Mouse (Mus musculus) layer of hippocampus, postnatal 36 days (tissue): Measurements from ENCODE around the gene Mrpl33. TPM values are rescaled to one million over a fixed set of nuclear protein-coding genes. Genes with fewer than 3 reads are reported as not detected.
A peak's percentile ranks its signal among the peaks of the same experiment; 100 is the strongest.
"Not testable (repeated sequence)": the region's sequence is repeated elsewhere in the genome, so short reads cannot be mapped to it uniquely, and the experiment has no call there.

Experiments used
- DNase-seq, 2 experiments: peaks; one replicate each; pipeline ENCODE4 v3.0.0; 2022
- total RNA-seq, 2 experiments: library from RNA; stranded (reverse); gene quantifications; 2 replicates each; pipeline ENCODE4 v1.2.3; 2021

Mrpl33 gene
- 100 to 1,000 TPM; 101 to 104 TPM for total RNA-seq

DNA sequence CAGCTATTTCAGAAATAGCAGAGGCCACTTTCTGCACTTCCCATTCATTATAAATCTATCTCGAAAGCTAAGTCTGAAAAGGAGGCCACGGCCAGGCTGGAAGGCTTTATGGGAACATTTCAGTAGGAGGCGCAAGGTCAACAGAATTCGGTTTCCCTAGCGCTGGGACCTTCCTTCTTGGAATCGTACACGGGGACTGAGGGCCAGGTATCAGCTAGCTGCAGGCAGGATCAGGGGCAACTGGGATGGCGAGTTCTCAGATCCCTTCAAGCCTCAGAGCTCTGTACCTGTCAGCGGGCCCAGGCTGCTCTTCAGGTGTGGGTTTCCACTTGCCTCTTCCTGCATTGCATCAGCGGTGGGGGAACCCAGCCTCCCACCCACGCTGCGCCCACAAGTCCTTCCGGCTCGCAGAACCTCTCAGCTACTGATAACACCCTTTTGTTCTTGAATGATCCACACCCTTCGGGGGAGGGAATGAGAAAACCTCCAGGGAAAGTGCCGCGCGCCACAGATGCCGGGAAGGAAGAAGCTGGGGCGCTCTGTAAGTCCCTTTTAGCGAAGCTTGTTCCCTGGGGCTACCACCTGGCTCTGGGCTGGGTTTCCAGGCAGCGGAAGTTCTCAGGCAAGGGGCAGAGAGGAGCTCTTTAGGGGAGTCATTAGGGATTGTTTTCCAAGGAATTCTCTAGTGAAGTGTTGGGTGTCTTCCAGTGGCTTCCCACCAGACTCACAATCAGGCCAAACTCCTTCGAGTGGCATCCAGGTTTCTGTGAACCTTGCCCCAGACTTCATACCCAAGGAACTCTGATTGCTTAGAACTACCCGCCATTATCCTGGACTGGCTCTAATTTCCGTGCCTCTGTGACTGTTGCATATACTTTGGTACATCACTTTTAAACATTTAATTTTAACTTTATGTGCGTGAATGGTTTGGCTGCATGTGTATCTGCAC is at the start of gene Mrpl33:
Gene Mrpl33, plus strand, starts transcription at position 455 of the 949 bp plus-strand sequence.
- DNase-seq: peak in 1 of 2 experiments; percentile 15

DNA sequence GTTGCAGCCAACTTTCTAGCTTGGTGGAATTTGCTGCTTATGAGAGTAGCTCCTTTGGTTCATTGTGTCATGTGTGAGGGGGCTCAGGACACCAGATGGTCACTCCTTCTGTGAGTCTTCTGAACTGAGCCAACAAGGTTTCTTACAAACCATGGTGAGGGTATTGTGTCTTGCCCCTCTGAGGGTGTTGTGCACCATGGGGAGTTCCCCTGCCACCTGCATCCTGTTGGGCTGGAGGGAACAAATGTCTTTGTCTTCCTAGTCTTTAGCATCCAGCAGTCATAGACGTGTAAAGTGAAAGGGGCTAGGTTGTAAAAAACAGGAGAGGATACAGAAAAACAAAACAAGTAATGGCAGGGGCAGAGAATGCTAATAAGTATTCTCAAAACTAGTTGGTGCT is 37.3 kb upstream of the Mrpl33 start:
- no peak for DNase-seq

DNA sequence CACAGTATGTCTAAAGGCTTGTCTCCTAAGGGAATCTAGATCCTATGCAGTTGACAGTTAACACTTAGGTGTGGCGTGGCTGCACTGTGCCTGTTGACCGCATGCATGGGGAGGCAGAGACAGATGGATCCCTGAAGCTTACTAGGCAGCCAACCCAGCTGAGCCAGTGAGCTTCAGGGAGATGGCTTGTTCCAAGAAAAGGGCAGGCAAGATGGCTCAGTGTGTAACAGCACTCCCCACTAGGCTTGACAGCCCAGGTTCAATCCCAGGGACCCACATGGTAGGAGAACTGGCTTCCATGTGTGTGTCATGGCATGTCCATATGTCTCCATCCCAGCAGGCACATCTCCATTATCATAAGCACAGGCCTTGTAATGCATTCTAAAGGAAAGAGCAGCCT is 36.4 kb upstream of the Mrpl33 start:
- DNase-seq: no peak

DNA sequence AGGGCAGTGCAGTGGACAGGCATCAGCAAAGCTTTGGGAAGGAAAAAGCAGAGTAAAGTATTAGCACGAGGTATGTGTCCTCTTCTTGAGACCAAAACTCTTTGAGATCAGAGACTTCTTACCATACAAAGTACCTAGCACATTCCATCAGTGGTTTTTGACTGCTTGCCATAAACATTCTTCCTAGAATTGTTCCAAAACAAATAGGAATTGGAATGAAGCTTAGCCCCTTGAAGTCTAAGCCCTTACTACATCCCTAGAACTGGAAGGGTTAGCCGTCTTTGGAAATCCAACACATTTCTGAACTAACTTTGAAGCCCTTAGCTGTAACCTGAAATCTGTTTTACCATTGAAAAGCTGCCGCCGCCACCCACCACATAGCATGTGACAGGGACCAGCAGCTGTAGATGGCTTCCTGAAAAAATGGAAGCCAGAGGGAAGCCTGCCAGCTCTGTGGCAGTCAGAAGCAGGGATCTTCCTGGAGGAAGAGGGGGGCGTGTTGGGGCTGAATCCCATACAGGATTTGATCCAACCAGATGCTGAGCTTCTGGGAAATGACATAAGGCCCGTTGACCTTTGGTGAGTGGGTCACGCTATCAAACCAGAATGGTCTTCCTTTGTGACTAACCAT is 34.6 kb upstream of the Mrpl33 start:
- peak; percentile 71 to 73 for DNase-seq

DNA sequence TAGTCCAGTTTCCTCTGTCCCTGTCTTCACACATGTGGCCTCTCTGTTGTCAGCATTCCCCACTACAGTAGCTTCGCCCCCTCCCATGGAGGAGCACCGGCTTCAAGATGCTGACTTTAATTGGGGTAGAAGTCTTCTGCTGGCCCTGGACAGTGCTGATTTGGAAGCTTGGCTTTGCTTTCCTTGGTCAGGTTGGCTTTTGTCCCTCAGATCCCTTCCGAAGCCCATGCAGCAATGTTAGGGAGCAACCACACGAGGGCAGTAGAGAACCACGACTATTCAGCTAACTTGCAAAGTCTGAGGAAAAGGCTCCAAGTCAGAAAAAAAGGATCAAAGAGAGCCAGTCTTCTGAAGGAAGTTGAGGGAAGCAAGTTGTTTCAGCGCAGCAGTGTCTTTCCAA is 33.2 kb upstream of the Mrpl33 start:
- DNase-seq: peak; percentile 60 to 72

DNA sequence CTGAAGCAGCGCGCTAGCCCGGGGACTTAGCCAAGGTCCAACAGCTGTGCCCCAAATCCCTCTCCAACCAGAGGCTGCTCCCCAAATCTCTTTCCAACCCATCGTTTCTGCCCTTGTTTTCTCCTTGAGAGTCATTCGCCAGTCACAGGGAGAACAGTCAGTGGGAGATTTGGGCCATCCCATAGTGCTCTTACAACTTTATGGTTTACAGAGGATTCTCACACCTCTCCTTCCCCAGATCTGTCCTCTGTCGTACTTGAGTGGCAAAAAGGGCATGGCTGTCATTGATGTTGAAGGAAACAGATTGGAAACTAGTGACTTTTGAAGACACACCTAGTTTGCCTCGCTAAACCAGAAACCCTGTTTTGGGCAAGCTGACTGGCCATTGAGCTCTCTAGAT is 32.8 kb upstream of the Mrpl33 start:
- no peak for DNase-seq

DNA sequence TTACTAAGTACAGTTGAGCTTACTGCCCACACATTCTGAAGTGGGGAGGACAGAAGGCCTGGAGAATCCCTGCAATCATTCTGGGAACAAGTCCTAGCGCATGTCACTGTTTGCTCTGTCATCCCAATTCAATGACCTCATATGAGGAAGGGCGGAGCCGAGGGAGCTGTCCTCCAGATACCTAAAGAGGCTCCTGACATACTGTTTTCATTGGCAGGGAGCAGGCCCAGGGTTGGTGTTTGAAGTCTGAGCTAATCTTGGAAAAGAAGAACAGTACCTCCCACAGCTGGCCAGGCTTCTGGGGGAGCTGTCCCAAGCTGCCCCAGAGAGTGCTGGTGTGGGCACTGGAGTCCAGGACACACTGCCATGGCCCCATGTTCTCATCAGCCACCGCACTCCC is 31.8 kb upstream of the Mrpl33 start:
- peak in 1 of 2 experiments; percentile 4 for DNase-seq

DNA sequence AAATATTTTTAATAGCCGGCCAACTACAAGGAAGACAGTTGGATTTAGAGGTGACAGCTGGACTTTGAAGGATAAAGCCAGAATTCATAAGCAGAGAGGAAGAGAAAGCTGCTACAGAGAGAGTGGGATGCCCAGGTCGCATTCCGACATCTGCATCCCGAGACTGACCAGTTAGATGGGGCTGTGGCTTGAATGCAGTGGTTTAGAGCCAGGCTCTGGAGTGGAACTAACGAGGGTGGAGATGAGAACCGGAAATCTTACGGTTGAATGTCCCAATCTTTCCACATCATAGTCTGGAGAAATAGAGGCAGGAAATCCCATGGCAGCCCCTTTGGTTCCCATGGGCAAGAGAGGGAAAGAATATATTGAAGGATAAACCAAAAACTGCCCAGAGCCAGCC is 30.7 kb upstream of the Mrpl33 start:
- DNase-seq: no peak

DNA sequence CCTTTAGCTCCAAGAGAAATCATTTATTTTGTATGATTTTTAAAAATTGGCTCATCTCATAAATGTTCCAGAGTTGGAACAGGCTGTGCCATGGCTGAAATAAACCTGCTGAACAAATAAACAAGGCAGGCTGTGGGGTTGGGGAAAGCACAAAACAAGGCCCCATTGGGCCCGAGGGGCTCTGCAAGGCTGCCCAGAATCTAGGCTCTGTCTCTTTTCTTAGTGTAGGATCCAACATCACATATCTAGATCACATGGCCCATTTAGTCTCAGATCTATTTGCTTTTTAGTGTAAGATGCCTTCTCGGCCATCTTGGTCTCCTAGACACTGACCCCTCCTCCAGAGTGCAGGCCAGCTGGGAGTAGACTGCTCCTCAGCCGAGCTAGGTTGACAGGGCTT is 30.3 kb upstream of the Mrpl33 start:
- no peak for DNase-seq

DNA sequence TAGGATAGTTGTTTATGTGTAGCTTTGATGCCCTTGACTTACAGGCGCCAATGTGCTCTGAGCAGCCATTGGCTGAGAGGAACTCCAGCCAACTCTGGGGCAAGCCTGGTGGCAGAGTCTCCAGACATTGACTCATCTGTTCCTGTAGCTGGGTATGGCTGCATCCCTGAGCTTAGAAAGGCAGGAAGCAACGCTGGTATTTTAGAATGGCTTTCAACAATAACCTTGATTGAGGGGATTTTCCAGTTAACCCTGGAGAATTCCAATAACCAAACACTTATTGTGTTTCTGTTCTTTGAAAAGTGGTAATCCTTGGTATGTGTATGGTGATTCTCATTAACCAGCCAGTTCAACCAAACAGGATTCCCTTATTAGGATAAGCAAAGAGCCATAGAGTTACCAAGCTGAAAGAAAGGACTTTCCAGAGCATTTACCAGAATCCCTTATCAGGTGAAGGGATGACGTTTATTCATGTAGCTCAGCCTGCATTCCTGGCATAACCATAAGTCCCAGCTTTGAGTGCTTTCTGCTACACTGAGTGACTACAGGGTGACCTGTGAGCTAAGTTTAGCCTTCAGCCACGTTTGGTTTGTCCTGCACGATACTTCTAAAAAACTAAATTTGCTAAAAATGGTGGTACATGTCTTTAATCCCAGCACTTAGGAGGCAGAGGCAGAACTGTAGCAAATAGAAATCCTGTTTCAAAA is 28.6 kb upstream of the Mrpl33 start:
- DNase-seq: no peak

DNA sequence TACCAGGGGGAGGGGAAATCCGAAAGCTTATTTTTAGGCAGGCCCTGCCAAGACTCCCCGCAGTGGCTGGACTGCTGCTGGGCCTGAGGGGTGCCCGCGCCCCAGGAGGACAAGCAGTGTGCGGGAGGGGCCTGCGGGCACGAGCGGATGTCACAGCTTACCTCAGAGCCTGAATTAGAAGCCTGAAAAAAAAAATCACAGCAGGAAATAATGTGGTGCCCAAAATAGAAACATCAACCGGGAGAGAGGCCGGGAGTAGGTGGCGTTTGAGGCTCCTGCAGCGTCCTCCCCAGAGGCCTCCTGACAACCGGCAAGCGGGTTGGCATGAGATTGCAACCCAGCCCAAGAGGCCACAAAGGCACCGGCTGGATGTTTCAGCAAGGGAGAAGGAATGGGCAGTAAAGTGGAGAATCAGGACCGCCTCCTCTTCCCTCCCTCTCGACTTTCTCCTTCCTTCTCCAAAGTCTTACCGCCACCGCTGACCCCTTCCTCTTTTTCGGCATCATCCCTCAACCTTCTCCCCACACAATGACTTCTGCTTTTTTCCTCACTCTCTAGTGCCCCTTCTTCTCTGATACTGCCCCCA is 25.6 kb upstream of the Mrpl33 start:
- peak; percentile 25 to 38 for DNase-seq

DNA sequence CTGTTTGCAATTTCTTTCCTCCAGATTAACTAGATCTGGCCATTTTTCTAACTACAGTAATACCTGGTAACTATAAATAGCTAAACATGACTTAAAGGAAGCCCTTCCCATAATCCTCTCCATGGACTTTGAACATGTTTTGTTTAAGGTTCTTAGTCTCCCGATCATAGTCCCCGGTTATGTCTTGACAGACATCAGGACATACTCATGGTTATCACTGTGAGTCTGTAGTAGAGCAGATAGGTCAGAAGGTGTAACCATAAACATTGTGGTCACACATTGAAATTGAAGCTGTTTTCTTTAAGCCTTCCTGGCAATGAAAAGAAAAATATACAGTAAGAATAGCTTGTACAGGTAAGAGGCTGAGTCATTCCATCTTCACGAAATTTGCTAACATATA is 23.0 kb upstream of the Mrpl33 start:
- no peak for DNase-seq

DNA sequence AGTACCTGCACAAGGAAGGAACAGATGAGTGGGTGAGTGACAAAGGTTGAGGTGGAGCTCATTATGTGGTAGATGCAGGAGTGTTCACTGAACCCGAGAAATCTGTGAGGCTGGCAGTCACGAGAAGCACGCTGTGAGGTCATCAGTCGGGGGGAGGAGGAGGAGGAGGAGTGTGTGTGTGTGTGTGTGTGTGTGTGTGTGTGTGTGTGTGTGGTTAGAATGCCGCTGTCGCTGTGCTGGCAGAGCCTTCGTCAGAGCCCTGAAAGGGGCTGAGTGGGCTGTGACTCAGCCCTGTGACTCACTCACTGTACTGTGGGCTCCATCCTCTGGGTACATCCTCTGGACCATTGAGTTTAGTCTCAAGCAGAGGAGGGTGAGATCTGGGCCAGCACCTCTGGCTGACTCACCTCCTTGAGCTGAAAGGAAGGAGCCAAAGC is 20.2 kb upstream of the Mrpl33 start:
- peak in 1 of 2 experiments; percentile 17 for DNase-seq

DNA sequence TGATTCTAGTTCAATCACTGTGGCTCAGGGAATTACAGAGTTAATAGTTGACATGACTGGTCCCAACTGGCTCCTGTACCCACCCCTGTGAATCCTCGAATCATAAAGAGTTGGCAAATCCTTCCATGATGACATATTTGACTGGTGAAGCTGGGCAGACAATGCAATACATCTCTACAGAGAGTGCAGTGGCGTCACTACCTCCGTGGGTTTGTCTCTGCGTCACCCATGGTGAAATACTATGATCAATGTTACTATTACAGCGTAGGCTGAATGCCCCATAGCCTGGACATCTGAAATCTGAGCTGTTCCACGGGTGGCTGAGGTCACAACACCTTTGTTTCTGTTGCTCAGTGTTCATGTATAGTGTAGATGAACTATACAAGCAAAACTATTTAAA is 15.5 kb upstream of the Mrpl33 start:
- no peak for DNase-seq

DNA sequence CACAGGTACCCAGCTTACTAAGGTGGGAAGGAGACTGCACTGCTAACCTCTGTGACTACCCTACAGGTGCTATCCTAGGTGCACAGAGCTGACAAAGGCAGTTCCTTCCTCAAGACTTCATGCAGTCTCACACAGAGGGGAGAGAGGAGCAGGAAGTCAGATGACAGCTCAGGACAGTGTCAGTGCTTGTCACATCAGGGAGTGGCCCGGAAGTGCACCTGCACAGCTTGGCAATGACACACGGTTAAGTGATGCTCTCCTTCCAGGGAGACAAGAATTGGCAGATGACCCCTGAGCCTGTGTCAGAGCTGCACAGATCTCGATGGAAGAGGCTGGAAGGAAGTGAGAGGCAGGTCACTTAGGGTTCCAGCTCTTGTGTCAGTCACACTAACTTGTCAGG is 14.8 kb upstream of the Mrpl33 start:
- DNase-seq: no peak

DNA sequence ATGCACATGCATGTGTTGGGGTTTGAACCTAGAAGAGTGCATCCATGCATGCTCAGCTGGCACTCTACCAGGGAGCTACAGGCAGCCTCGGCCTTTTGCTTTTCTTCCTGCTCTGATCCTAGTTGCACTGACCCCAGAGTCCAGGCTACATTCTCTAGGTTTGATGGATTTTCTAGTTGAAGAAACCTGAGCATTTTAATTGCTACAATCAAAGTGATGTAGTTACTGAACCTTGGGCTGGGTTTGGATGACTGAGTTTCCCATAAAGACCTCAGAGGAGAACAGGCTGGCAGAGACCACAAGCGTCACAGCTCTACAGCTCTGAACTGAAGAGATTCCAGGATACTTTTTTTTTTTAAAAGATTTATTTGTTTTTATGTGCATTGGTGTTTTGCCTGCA is 13.5 kb upstream of the Mrpl33 start:
- no peak for DNase-seq

DNA sequence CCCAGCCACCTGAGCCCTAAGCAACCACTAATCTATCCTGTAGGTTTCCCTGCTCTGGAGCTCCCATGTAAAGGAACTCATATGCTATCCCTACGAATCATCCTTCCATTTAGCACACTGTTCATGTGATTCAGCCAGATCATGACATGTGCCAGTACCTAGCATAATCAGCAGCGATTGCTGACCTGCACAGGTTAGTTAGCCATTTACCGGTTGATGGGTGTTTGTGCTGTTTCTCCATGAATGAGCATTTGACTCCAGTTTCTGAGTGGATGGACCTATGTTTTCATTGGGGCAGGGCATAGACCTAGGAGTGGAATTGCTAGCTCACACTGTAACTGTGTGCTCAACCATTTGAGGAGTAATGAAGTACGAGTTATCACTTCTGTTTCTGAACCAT is 11.2 kb upstream of the Mrpl33 start:
- DNase-seq: no peak

DNA sequence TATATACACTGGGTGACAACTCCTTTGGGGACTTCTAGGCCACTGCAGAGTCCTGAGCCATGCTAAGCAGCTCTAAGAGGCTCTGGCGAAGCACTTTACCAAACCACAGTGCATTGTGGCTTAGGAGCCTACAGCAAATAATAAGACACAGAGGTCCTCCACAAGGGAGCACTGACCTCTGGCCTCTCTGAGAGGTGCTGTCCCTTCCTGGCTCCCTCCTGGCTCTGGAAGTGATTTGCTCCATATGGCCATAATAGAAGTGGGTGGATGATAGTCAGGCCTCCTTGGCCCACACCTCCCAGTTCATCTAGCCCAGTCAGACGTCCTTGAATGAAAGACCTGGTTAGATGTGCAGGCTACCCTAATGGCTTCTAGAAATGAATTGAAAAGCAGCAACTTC is 8.7 kb upstream of the Mrpl33 start:
- no peak for DNase-seq

DNA sequence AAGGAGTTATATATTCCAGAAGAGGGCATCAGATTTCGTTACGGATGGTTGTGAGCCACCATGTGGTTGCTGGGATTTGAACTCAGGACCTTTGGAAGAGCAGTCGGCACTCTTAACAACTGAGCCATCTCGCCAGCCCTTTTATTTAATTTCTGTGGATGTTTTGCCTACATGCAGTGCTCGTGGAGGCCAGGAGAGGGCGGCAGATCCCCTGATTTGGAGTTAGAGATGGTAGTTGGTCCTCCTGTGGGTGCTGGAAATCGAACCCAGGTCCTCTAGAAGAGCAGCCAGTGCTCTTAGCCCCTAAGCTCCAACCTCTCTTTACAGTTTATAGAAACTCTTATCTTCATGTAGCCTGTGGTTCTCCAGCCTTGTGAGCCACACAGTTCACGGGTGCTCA is 8.1 kb upstream of the Mrpl33 start:
- DNase-seq: not testable (repeated sequence)

DNA sequence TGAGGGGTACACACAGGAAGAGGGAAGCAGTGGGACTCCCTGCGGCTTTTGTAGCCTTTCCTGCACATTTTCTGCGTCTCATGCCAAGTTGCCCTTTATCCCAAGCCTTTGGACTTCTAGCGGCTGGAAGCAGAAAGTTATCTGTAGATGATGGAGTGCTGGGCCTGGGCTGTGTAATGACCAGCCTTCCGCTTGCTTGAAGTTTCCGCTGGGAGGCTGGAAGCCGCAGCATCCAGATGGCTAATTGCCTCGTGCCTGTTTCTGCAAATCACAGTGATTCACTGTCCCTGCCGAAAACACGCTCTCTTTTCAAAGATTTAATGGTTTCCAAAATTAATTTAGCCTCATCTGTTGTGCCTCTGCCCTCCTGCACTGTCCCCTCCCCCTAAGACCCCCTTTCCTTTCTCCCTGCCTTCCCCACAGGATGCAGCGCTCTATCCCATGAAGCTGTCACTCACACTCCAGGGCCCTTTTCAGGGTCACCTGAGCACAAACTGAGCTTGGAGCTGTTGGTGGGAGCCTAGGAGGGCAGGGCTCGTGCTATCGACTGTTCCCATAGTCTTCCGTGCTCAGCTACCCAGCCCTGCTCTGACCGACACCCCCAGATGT is 6.9 kb upstream of the Mrpl33 start:
- peak in 1 of 2 experiments; percentile 33 for DNase-seq

DNA sequence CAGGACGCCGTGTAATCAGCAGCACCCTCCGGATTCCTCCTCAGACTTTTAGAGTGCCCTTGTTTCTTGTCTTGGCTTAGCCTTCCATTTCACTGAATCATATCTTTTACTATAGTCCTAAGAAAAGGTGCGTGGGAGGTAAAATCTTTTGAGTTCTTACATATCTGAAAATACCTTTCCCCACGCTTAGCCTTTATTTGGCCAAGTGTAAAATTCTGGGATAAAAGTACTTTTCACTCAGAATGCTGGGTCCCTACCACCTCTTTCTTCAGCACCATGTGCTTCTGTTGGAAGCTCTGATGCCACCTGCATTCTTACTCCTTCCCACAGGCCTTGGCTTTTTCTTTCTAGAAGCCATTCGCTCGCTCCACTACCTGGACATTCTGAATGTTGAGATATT is 5.6 kb upstream of the Mrpl33 start:
- no peak for DNase-seq

DNA sequence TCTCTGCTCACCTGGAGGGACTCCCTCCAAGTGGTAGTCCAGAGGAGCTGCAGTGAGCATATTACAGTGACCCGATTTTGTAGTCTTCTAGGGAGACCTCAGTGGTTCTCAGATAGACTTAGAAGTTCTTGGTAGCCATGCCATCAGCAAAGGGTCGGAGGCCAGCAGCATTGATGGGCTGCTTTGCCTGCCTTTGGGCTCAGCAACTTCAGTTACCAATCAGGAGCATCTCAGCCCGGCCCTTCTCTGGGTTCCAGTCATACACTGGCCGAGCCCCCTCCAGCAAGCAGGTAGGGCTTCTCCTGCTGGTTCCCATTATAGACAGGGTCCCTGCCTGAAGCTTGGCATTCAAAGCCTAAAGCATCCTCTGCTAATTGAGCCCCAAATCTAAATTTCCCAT is 867 bp upstream of the Mrpl33 start:
- no peak for DNase-seq
